Mouse (Mus musculus) kidney, embryonic 15.5 days (tissue): ENCODE data around the gene Ttyh3. TPM values are rescaled to one million over a fixed set of nuclear protein-coding genes. Genes with fewer than 3 reads are reported as not detected.

Experiments used
- ATAC-seq: fragments of 200-750 bp; cut with Nextera tagmentation; replicated peaks from 2 replicates; pipeline ENCODE4 v1.8.0; 2017; ENCODE audit warnings: moderate TSS enrichment; ENCODE audit not compliant: low FRiP score
- H3K27ac ChIP-seq: fragments of 300-500 bp; sonication (generic); 2 replicates; pipeline ENCODE4 v1.5.1; 2015; ENCODE audit warnings: mild to moderate bottlenecking, inconsistent platforms
- H3K27me3 ChIP-seq: fragments of 300-500 bp; sonication (generic); 2 replicates; pipeline ENCODE4 v1.6.1; 2015; ENCODE audit warnings: inconsistent platforms
- H3K36me3 ChIP-seq: fragments of 300-500 bp; sonication (generic); 2 replicates; pipeline ENCODE4 v1.6.1; 2015; ENCODE audit warnings: inconsistent platforms
- H3K4me1 ChIP-seq: fragments of 300-500 bp; sonication (generic); 2 replicates; pipeline ENCODE4 v1.6.1; 2015; ENCODE audit warnings: inconsistent platforms
- H3K4me2 ChIP-seq: fragments of 300-500 bp; sonication (generic); 2 replicates; pipeline ENCODE4 v1.6.1; 2015; ENCODE audit warnings: moderate library complexity, mild to moderate bottlenecking, inconsistent platforms
- H3K4me3 ChIP-seq: fragments of 300-500 bp; sonication (generic); replicated peaks from 2 replicates; pipeline ENCODE4 v1.5.1; 2015; ENCODE audit warnings: mild to moderate bottlenecking, inconsistent platforms
- H3K9ac ChIP-seq: fragments of 300-500 bp; sonication (generic); 2 replicates; pipeline ENCODE4 v1.6.1; 2015; ENCODE audit warnings: mild to moderate bottlenecking, inconsistent platforms
- H3K9me3 ChIP-seq: fragments of 300-500 bp; sonication (generic); replicated peaks from 2 replicates; pipeline ENCODE4 v1.6.1; 2016; ENCODE audit warnings: inconsistent platforms
- WGBS: fragments of 180-500 bp; shearing (Covaris S2); methylation state at CpG from one replicate; pipeline ENCODE4 v1.1.7; 2015; ENCODE audit warnings: mixed read lengths; 5-methylcytosine and 5-hydroxymethylcytosine counted together
- polyA plus RNA-seq: library from polyadenylated mRNA; unstranded; fragments of >200 nt; fragmentation: Nextera tagmentation; extraction: Ambion mirVana; gene quantifications from 2 replicates; pipeline ENCODE4 v1.2.1, GENCODE M21; 2015

Gene Ttyh3
- polyA plus RNA-seq, 1 experiment from 2014 or later, result 39.9 TPM

- H3K4me2 ChIP-seq, result no peak overlapping the region
- H3K9me3 ChIP-seq, result no peaks in the 10 kb centered on the region
- WGBS, result 52% methylated on average over 8 of the region's 8 CpGs
- no peak for ATAC-seq
- H3K27me3 ChIP-seq, result peaks cover 7% of the 10 kb centered on the region; the same call in 1 of the 2 replicates
- no peak overlapping the region for H3K9ac ChIP-seq
- H3K27ac ChIP-seq, result peak overlapping the region; percentile 95
- H3K4me3 ChIP-seq, result no peak overlapping the region
- no peaks in the 10 kb centered on the region for H3K36me3 ChIP-seq
- peaks cover 87% of the 10 kb centered on the region for H3K4me1 ChIP-seq
Measured at GRCm38 (mm10) chr5:140604386-140604785, 44.4 kb downstream of the Ttyh3 start.

- H3K4me3 ChIP-seq, result no peak overlapping the region
- H3K4me2 ChIP-seq, result no peak overlapping the region
- H3K9me3 ChIP-seq, result no peaks in the 10 kb centered on the region
- no peaks in the 10 kb centered on the region for H3K36me3 ChIP-seq
- H3K27ac ChIP-seq, result peak overlapping the region; percentile 77
- H3K27me3 ChIP-seq, result peaks cover 7% of the 10 kb centered on the region; the same call in 1 of the 2 replicates
- H3K9ac ChIP-seq, result no peak overlapping the region
- ATAC-seq, result 0 out of 2 replicates have a peak, but pooled peaks have one; percentile 13
- peaks cover 69% of the 10 kb centered on the region for H3K4me1 ChIP-seq
- 30% methylated on average over 2 of the region's 2 CpGs for WGBS
Measured at GRCm38 (mm10) chr5:140602540-140602939, 46.3 kb downstream of the Ttyh3 start.

- no peak overlapping the region for H3K9ac ChIP-seq
- H3K9me3 ChIP-seq, result no peaks in the 10 kb centered on the region
- no peaks in the 10 kb centered on the region for H3K36me3 ChIP-seq
- H3K4me2 ChIP-seq, result no peak overlapping the region
- ATAC-seq, result peak; percentile 35; the same call in 1 of the 2 replicates
- H3K27me3 ChIP-seq, result peaks cover 7% of the 10 kb centered on the region; the same call in 1 of the 2 replicates
- peaks cover 68% of the 10 kb centered on the region for H3K4me1 ChIP-seq
- peak overlapping the region; percentile 77 for H3K27ac ChIP-seq
- no peak overlapping the region for H3K4me3 ChIP-seq
- WGBS, result 63% methylated on average over 12 of the region's 12 CpGs
Measured at GRCm38 (mm10) chr5:140601712-140602111, 47.1 kb downstream of the Ttyh3 start.

GRCm38 (mm10) chr5:140599939-140600338, 48.9 kb downstream of the Ttyh3 start:
- peak overlapping the region; percentile 49 for H3K27ac ChIP-seq

GRCm38 (mm10) chr5:140597787-140598186, 51.0 kb downstream of the Ttyh3 start:
- Histone ChIP-seq H3K4me3 (no peak overlapping the region), H3K27ac (no peak overlapping the region), H3K36me3 (no peaks in the 10 kb centered on the region), H3K9ac (no peak overlapping the region), H3K4me1 (peaks cover 40% of the 10 kb centered on the region), H3K4me2 (no peak overlapping the region), H3K27me3 (no peaks in the 10 kb centered on the region), H3K9me3 (no peaks in the 10 kb centered on the region)
- 83% methylated on average over 4 of the region's 4 CpGs for WGBS
- ATAC-seq, result no peak

More at GRCm38 (mm10) chr5:140599939-140600338, 48.9 kb downstream of the Ttyh3 start:
- no peaks in the 10 kb centered on the region; the same call in 1 of the 2 replicates for H3K27me3 ChIP-seq
- H3K9me3 ChIP-seq, result no peaks in the 10 kb centered on the region
- no peak overlapping the region for H3K9ac ChIP-seq
- 23% methylated on average over 5 of the region's 5 CpGs for WGBS
- no peak overlapping the region for H3K4me3 ChIP-seq
- no peak overlapping the region for H3K4me2 ChIP-seq
- no peak for ATAC-seq
- H3K4me1 ChIP-seq, result peaks cover 52% of the 10 kb centered on the region
- no peaks in the 10 kb centered on the region for H3K36me3 ChIP-seq

- Histone ChIP-seq H3K4me2 (no peak overlapping the region), H3K27ac (peak overlapping the region; percentile 57; the same call in 1 of the 2 replicates)
Measured at GRCm38 (mm10) chr5:140596927-140597588, 51.8 kb downstream of the Ttyh3 start.

GRCm38 (mm10) chr5:140596426-140596825, 52.4 kb downstream of the Ttyh3 start:
- Histone ChIP-seq H3K27ac (peak overlapping the region; percentile 57; the same call in 1 of the 2 replicates), H3K9ac (no peak overlapping the region), H3K4me3 (no peak overlapping the region), H3K36me3 (no peaks in the 10 kb centered on the region), H3K4me1 (peaks cover 35% of the 10 kb centered on the region), H3K27me3 (no peaks in the 10 kb centered on the region), H3K4me2 (no peak overlapping the region), H3K9me3 (no peaks in the 10 kb centered on the region)
- ATAC-seq, result no peak
- 49% methylated on average over 3 of the region's 3 CpGs for WGBS

More at GRCm38 (mm10) chr5:140596927-140597588, 51.8 kb downstream of the Ttyh3 start:
- Histone ChIP-seq H3K4me3 (no peak overlapping the region), H3K4me1 (peaks cover 35% of the 10 kb centered on the region), H3K9me3 (no peaks in the 10 kb centered on the region), H3K27me3 (no peaks in the 10 kb centered on the region), H3K9ac (no peak overlapping the region), H3K36me3 (no peaks in the 10 kb centered on the region)
- WGBS, result 61% methylated on average over 18 of the region's 18 CpGs
- 0 out of 2 replicates have a peak, but pooled peaks have one; percentile 27 for ATAC-seq

- Histone ChIP-seq H3K27me3 (no peaks in the 10 kb centered on the region), H3K9ac (no peak overlapping the region), H3K36me3 (no peaks in the 10 kb centered on the region), H3K4me3 (no peak overlapping the region), H3K27ac (no peak overlapping the region), H3K9me3 (no peaks in the 10 kb centered on the region), H3K4me2 (no peak overlapping the region), H3K4me1 (peaks cover 19% of the 10 kb centered on the region)
- 75% methylated on average over 5 of the region's 5 CpGs for WGBS
- ATAC-seq, result no peak
Measured at GRCm38 (mm10) chr5:140594846-140595245, 54.0 kb downstream of the Ttyh3 start.

GRCm38 (mm10) chr5:140589082-140589774, 59.6 kb downstream of the Ttyh3 start:
- Histone ChIP-seq H3K27ac (no peak overlapping the region), H3K9me3 (no peaks in the 10 kb centered on the region), H3K4me1 (peaks cover 17% of the 10 kb centered on the region), H3K36me3 (no peaks in the 10 kb centered on the region), H3K27me3 (no peaks in the 10 kb centered on the region), H3K4me2 (no peak overlapping the region), H3K9ac (no peak overlapping the region), H3K4me3 (no peak overlapping the region)
- WGBS, result 83% methylated on average over 16 of the region's 16 CpGs
- ATAC-seq, result no peak

GRCm38 (mm10) chr5:140583732-140584368, 65.0 kb downstream of the Ttyh3 start:
- Histone ChIP-seq H3K4me2 (no peak overlapping the region), H3K27me3 (no peaks in the 10 kb centered on the region), H3K4me1 (peaks cover 56% of the 10 kb centered on the region), H3K27ac (peak overlapping the region; percentile 24; the same call in 1 of the 2 replicates), H3K36me3 (no peaks in the 10 kb centered on the region), H3K4me3 (no peak overlapping the region), H3K9me3 (no peaks in the 10 kb centered on the region), H3K9ac (no peak overlapping the region)
- WGBS, result 47% methylated on average over 6 of the region's 6 CpGs
- 0 out of 2 replicates have a peak, but pooled peaks have one; percentile 6 for ATAC-seq

GRCm38 (mm10) chr5:140582995-140583731, 65.7 kb downstream of the Ttyh3 start:
- Histone ChIP-seq H3K4me2 (no peak overlapping the region), H3K27me3 (no peaks in the 10 kb centered on the region), H3K4me1 (peaks cover 61% of the 10 kb centered on the region), H3K36me3 (no peaks in the 10 kb centered on the region), H3K9ac (no peak overlapping the region), H3K9me3 (no peaks in the 10 kb centered on the region), H3K4me3 (no peak overlapping the region), H3K27ac (peak overlapping the region; percentile 24)
- ATAC-seq, result no peak
- WGBS, result 32% methylated on average over 8 of the region's 8 CpGs
